Mouse (Mus musculus): Measurements from ENCODE around the gene Selenow. TPM values are rescaled to one million over a fixed set of nuclear protein-coding genes. Genes with fewer than 3 reads are reported as not detected.
A peak's percentile ranks its signal among the peaks of the same experiment; 100 is the strongest.

Selenow gene
- polyA plus RNA-seq, 1 experiment from 2014 or later, result 1,615 TPM

GRCm38 (mm10) chr7:15933437-15934359 is 11.5 kb upstream of the Selenow start:
- WGBS, result 65% methylated on average over 16 of the region's 16 CpGs
- H3K27ac ChIP-seq, result no peak overlapping the region
- H3K9ac ChIP-seq, result no peak overlapping the region
- no peak overlapping the region for H3K4me2 ChIP-seq (replicated peaks)
- H3K9me3 ChIP-seq (ENCODE audit: control insufficient read depth, low read length), result no peaks in the 10 kb centered on the region
- no peaks in the 10 kb centered on the region for H3K4me1 ChIP-seq (replicated peaks; ENCODE audit: control insufficient read depth, insufficient read depth, low read length)
- no peak overlapping the region for H3K4me3 ChIP-seq (replicated peaks; ENCODE audit: low read length)
- no peak for ATAC-seq (ENCODE audit: low FRiP score)
- peaks cover 36% of the 10 kb centered on the region for H3K36me3 ChIP-seq (replicated peaks; ENCODE audit: control insufficient read depth, insufficient read depth)
- no peak for DNase-seq (ENCODE audit: low spot score)
- no peaks in the 10 kb centered on the region for H3K27me3 ChIP-seq (ENCODE audit: control insufficient read depth, insufficient read depth, low read length)

- Histone ChIP-seq H3K4me2 (replicated peaks) (no peak overlapping the region), H3K27ac (no peak overlapping the region), H3K4me1 (replicated peaks; ENCODE audit: control insufficient read depth, insufficient read depth, low read length) (no peaks in the 10 kb centered on the region), H3K36me3 (replicated peaks; ENCODE audit: control insufficient read depth, insufficient read depth) (peaks cover 15% of the 10 kb centered on the region), H3K4me3 (replicated peaks; ENCODE audit: low read length) (no peak overlapping the region), H3K27me3 (ENCODE audit: control insufficient read depth, insufficient read depth, low read length) (no peaks in the 10 kb centered on the region), H3K9me3 (ENCODE audit: control insufficient read depth, low read length) (no peaks in the 10 kb centered on the region), H3K9ac (no peak overlapping the region)
- ATAC-seq (ENCODE audit: low FRiP score), result no peak
- WGBS, result 85% methylated on average over 3 of the region's 3 CpGs
- DNase-seq (ENCODE audit: low spot score), result no peak
These were observed 9.4 kb upstream of the Selenow start for GRCm38 (mm10) chr7:15931635-15932034.

GRCm38 (mm10) chr7:15930543-15930942 is 8.3 kb upstream of the Selenow start:
- Histone ChIP-seq H3K27ac (no peak overlapping the region), H3K4me1 (replicated peaks; ENCODE audit: control insufficient read depth, insufficient read depth, low read length) (no peaks in the 10 kb centered on the region), H3K4me2 (replicated peaks) (no peak overlapping the region), H3K4me3 (replicated peaks; ENCODE audit: low read length) (no peak overlapping the region), H3K9me3 (ENCODE audit: control insufficient read depth, low read length) (no peaks in the 10 kb centered on the region), H3K36me3 (replicated peaks; ENCODE audit: control insufficient read depth, insufficient read depth) (peaks cover 4% of the 10 kb centered on the region; the same call in 1 of the 2 replicates), H3K9ac (no peak overlapping the region), H3K27me3 (ENCODE audit: control insufficient read depth, insufficient read depth, low read length) (no peaks in the 10 kb centered on the region)
- DNase-seq (ENCODE audit: low spot score) (no peak), ATAC-seq (ENCODE audit: low FRiP score) (no peak)
- 57% methylated on average over 2 of the region's 2 CpGs for WGBS

GRCm38 (mm10) chr7:15929910-15930309 is 7.7 kb upstream of the Selenow start:
- H3K27me3 ChIP-seq (ENCODE audit: control insufficient read depth, insufficient read depth, low read length), result no peaks in the 10 kb centered on the region
- no peak overlapping the region for H3K27ac ChIP-seq
- no peak overlapping the region for H3K4me3 ChIP-seq (replicated peaks; ENCODE audit: low read length)
- no peaks in the 10 kb centered on the region for H3K36me3 ChIP-seq (replicated peaks; ENCODE audit: control insufficient read depth, insufficient read depth)
- DNase-seq (ENCODE audit: low spot score), result no peak
- no peak overlapping the region for H3K9ac ChIP-seq
- whole genome bisulfite sequencing, result 44% methylated on average over 4 of the region's 4 CpGs
- ATAC-seq (ENCODE audit: low FRiP score), result no peak
- H3K4me1 ChIP-seq (replicated peaks; ENCODE audit: control insufficient read depth, insufficient read depth, low read length), result no peaks in the 10 kb centered on the region
- H3K9me3 ChIP-seq (ENCODE audit: control insufficient read depth, low read length), result no peaks in the 10 kb centered on the region
- no peak overlapping the region for H3K4me2 ChIP-seq (replicated peaks)

GRCm38 (mm10) chr7:15921796-15922195 is 406 bp downstream of the Selenow start:
- WGBS, result 1% methylated on average over 10 of the region's 10 CpGs
- peak overlapping the region; percentile 87 for H3K9ac ChIP-seq
- H3K4me1 ChIP-seq (replicated peaks; ENCODE audit: control insufficient read depth, insufficient read depth, low read length), result peaks cover 20% of the 10 kb centered on the region
- H3K4me2 ChIP-seq (replicated peaks), result peak overlapping the region; percentile 85
- peak overlapping the region; percentile 77 for H3K4me3 ChIP-seq (replicated peaks; ENCODE audit: low read length)
- no peaks in the 10 kb centered on the region for H3K9me3 ChIP-seq (ENCODE audit: control insufficient read depth, low read length)
- H3K36me3 ChIP-seq (replicated peaks; ENCODE audit: control insufficient read depth, insufficient read depth), result peaks cover 32% of the 10 kb centered on the region
- ATAC-seq (ENCODE audit: low FRiP score) (peak; percentile 44; the same call in 1 of the 2 replicates), DNase-seq (ENCODE audit: low spot score) (peak; percentile 64)
- no peaks in the 10 kb centered on the region for H3K27me3 ChIP-seq (ENCODE audit: control insufficient read depth, insufficient read depth, low read length)
- peak overlapping the region; percentile 91 for H3K27ac ChIP-seq

- Histone ChIP-seq H3K9me3 (ENCODE audit: control insufficient read depth, low read length) (no peaks in the 10 kb centered on the region), H3K9ac (peak overlapping the region; percentile 87), H3K4me2 (replicated peaks) (peak overlapping the region; percentile 85), H3K4me1 (replicated peaks; ENCODE audit: control insufficient read depth, insufficient read depth, low read length) (peaks cover 20% of the 10 kb centered on the region), H3K27me3 (ENCODE audit: control insufficient read depth, insufficient read depth, low read length) (no peaks in the 10 kb centered on the region), H3K4me3 (replicated peaks; ENCODE audit: low read length) (peak overlapping the region; percentile 77), H3K36me3 (replicated peaks; ENCODE audit: control insufficient read depth, insufficient read depth) (peaks cover 38% of the 10 kb centered on the region), H3K27ac (no peak overlapping the region)
- DNase-seq (ENCODE audit: low spot score), result no peak
- no peak for ATAC-seq (ENCODE audit: low FRiP score)
- WGBS, result 86% methylated on average over 6 of the region's 6 CpGs
These were observed 1.5 kb downstream of the Selenow start for GRCm38 (mm10) chr7:15920645-15921190.

GRCm38 (mm10) chr7:15919947-15920346 is 2.3 kb downstream of the Selenow start:
- H3K4me1 ChIP-seq (replicated peaks; ENCODE audit: control insufficient read depth, insufficient read depth, low read length), result peaks cover 20% of the 10 kb centered on the region
- 93% methylated on average over 9 of the region's 9 CpGs for WGBS
- no peaks in the 10 kb centered on the region for H3K27me3 ChIP-seq (ENCODE audit: control insufficient read depth, insufficient read depth, low read length)
- H3K4me2 ChIP-seq (replicated peaks), result peak overlapping the region; percentile 85
- no peak for ATAC-seq (ENCODE audit: low FRiP score)
- DNase-seq (ENCODE audit: low spot score), result no peak
- H3K36me3 ChIP-seq (replicated peaks; ENCODE audit: control insufficient read depth, insufficient read depth), result peaks cover 38% of the 10 kb centered on the region
- no peak overlapping the region for H3K9ac ChIP-seq
- H3K27ac ChIP-seq, result no peak overlapping the region
- H3K4me3 ChIP-seq (replicated peaks; ENCODE audit: low read length), result peak overlapping the region; percentile 77; the same call in 1 of the 2 replicates
- H3K9me3 ChIP-seq (ENCODE audit: control insufficient read depth, low read length), result no peaks in the 10 kb centered on the region

GRCm38 (mm10) chr7:15918371-15918770 is 3.8 kb downstream of the Selenow start:
- no peaks in the 10 kb centered on the region for H3K27me3 ChIP-seq (ENCODE audit: control insufficient read depth, insufficient read depth, low read length)
- no peak for ATAC-seq (ENCODE audit: low FRiP score)
- H3K9ac ChIP-seq, result no peak overlapping the region
- no peak overlapping the region for H3K27ac ChIP-seq
- no peaks in the 10 kb centered on the region for H3K9me3 ChIP-seq (ENCODE audit: control insufficient read depth, low read length)
- no peak overlapping the region for H3K4me3 ChIP-seq (replicated peaks; ENCODE audit: low read length)
- peaks cover 20% of the 10 kb centered on the region for H3K4me1 ChIP-seq (replicated peaks; ENCODE audit: control insufficient read depth, insufficient read depth, low read length)
- H3K36me3 ChIP-seq (replicated peaks; ENCODE audit: control insufficient read depth, insufficient read depth), result peaks cover 38% of the 10 kb centered on the region
- no peak overlapping the region for H3K4me2 ChIP-seq (replicated peaks)
- no peak for DNase-seq (ENCODE audit: low spot score)

GRCm38 (mm10) chr7:15916996-15917395 is 5.2 kb downstream of the Selenow start:
- Histone ChIP-seq H3K9me3 (ENCODE audit: control insufficient read depth, low read length) (no peaks in the 10 kb centered on the region), H3K4me2 (replicated peaks) (no peak overlapping the region), H3K4me3 (replicated peaks; ENCODE audit: low read length) (no peak overlapping the region), H3K27me3 (ENCODE audit: control insufficient read depth, insufficient read depth, low read length) (no peaks in the 10 kb centered on the region), H3K4me1 (replicated peaks; ENCODE audit: control insufficient read depth, insufficient read depth, low read length) (peaks cover 14% of the 10 kb centered on the region), H3K27ac (no peak overlapping the region), H3K9ac (no peak overlapping the region), H3K36me3 (replicated peaks; ENCODE audit: control insufficient read depth, insufficient read depth) (peaks cover 38% of the 10 kb centered on the region)
- no peak for DNase-seq (ENCODE audit: low spot score)
- ATAC-seq (ENCODE audit: low FRiP score), result no peak
- 88% methylated on average over 4 of the region's 4 CpGs for WGBS

Data from hindbrain, embryonic 14.5 days (tissue).